ENCODE assay signal across 8 mouse cellular contexts in the genomic region with DNA sequence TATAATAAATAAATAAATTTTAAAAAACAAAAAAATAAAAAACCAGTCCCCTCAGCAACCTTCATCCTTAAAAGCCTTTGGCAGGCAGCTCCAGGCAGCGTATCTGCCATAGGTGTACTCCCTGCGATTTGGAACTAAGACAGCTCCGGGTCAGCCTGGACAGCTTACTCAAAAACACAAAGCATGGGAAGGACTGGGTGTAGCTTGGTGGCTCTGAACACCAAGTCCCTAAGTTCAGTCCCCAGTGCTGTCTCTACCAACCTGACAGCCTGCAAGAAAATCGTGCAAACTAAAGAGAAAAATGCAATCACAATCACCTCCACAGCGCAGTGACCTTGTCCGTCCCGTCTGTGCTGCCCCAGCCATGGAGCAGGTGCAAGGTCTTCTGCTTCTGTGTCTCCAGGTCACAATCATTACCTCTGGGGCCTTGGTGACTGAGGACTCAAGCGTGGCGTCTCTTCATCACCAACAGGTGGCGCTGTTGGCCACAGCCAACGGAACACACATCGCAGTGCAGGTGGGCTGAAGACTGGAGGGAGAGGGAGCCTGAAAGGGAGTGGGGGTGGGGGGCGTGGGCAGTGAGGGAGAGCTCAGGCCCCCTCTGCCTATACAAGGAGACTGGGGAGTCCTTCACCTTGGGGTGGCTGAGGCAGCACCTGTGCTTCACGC. TPM values are rescaled to one million over a fixed set of nuclear protein-coding genes. Genes with fewer than 3 reads are reported as not detected.
A peak's percentile ranks its signal among the peaks of the same experiment; 100 is the strongest.
DNase-seq lines count a peak whose midpoint lies in the region.

No protein-coding gene starts in this region.

- intact Hi-C loops in gastrocnemius, postnatal 14 days (cut with DNase I; ENCODE audit: low total_unique reads), result no loop called here

- DNase-seq in gastrocnemius, postnatal 14 days, result peak; percentile 46
- DNase-seq in gastrocnemius, adult 18-20 months (ENCODE audit: low spot score), result no peak
- peak; percentile 52 for DNase-seq in urinary bladder, postnatal 25 days (ENCODE audit: low spot score)
- DNase-seq in urinary bladder, adult 18-20 months (ENCODE audit: low spot score in 2 of 2), result no peak
- peak; percentile 59 for DNase-seq in embryo, embryonic 11.5 days (ENCODE audit: low read depth, low spot score)
- peak; percentile 49 for DNase-seq in kidney, postnatal 14 days
- peak; percentile 90 for DNase-seq in naive thymus-derived CD4-positive, alpha-beta T cell, adult 2 months (ENCODE audit: low read depth)
- DNase-seq in testis, postnatal 10 days (ENCODE audit: low spot score), result peak; percentile 67

RNA-seq across cellular contexts. Expression of gene Def6, which starts 3.4 kb away (rescaled TPM):
- total RNA-seq in gastrocnemius, postnatal 14 days (2021), result 1 to 10 TPM; 2.2 to 2.7 TPM
- 1 to 10 TPM; 1.1 to 1.9 TPM for total RNA-seq in gastrocnemius, adult 18-20 months (2021)

RNA-seq across cellular contexts. Expression of gene Zfp523, which starts 27.3 kb away (rescaled TPM):
- total RNA-seq in gastrocnemius, postnatal 14 days (2021), result 10 to 100 TPM; 14.4 to 16.2 TPM
- 10 to 100 TPM; 15.8 to 16.7 TPM for total RNA-seq in gastrocnemius, adult 18-20 months (2021)

RNA-seq across cellular contexts. Expression of gene Ppard, which starts 28.3 kb away (rescaled TPM):
- 10 to 100 TPM; 29.2 to 29.5 TPM for total RNA-seq in gastrocnemius, postnatal 14 days (2021)
- total RNA-seq in gastrocnemius, adult 18-20 months (2021), result 10 to 100 TPM; 26.3 to 27.2 TPM

Comparison
In these comparisons a context has a peak if more than half of its experiments do, and no peak if none do; other contexts are left out.
1. DNase-seq: peak in gastrocnemius, postnatal 14 days (single experiment), urinary bladder, postnatal 25 days (single experiment), embryo, embryonic 11.5 days (single experiment), kidney, postnatal 14 days (single experiment), naive thymus-derived CD4-positive, alpha-beta T cell, adult 2 months (single experiment) and testis, postnatal 10 days (single experiment); none in gastrocnemius, adult 18-20 months (single experiment) and urinary bladder, adult 18-20 months (0 of 2).